Mouse (Mus musculus) left cerebral cortex, postnatal 25 days (tissue): ENCODE results near the gene B4galt2. TPM values are rescaled to one million over a fixed set of nuclear protein-coding genes. Genes with fewer than 3 reads are reported as not detected.

Source experiments
- DNase-seq, 2 experiments: peaks; one replicate each; pipeline ENCODE4 v3.0.0; 2022; ENCODE audit warnings: low spot score in 2 of 2, mixed read lengths in 1 of 2
- intact Hi-C: fragments of 180-260 bp; cut with DNase I; formaldehyde crosslinking; loops from one replicate; pipeline ENCODE4 v1.15.1; 2025
- total RNA-seq, 2 experiments: library from RNA; stranded (reverse); gene quantifications; 2 replicates each; pipeline ENCODE4 v1.2.3; 2021

Gene B4galt2
- 100 to 1,000 TPM; 107 to 116 TPM for total RNA-seq

DNA sequence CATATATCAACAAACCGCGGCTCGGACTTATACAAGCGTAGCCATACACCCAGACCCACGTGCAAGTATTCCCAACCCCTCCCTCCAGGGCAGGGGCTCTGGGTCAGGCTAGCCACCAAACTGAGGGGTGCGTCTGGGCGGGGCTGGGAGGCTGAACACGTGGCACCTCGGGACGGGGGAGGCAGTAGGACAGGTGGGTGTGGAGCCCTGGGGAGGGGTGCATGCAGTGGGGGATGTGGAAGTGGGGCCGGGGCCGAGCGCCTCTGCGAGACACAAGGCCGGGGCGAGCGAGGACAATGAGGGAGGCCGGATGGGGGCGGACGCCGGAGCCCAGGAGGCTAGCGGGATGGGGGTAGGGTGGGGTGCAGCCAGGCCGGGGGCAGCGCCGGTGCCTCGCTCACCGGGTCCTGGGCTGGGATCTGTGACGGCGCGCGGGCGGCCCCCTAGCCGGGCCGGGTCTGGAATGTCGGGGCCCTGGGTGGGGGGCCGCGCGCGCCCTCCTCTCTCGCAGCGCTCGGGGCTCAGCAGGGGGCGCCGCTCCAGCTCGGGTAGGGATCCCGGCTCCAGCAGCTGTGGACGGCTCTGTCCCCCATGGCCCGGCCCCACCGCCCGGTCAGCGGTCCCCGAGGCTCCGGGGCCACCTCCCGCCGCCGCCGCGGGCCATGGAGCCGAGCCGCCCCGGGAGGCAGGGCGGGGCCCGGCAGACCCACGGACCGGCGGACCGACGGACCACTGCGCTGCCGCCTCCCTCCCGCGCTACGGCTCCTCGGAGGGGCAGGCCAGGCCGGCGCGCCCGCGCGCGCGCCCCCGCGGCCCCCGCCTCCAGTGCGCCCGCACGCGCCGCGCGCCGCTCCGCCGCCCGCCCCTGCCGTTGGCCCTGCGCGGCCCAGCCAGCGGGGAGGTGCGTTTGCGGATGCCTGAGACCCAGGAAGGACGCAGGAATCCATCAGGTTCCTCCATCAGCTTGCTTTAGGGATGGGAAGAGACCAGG is at the start of gene B4galt2:
B4galt2 (minus strand) TSS at position 787 of the 991 bp plus-strand sequence.
- DNase-seq = peak; percentile 62 to 81
- intact Hi-C loops = no loop called here

GRCm38 (mm10) chr4:117929391-117929881 is 46.1 kb upstream of the B4galt2 start, which contains the start of gene Artn:
TSS of gene Artn (minus strand) at chr4:117929763.
- intact Hi-C loops = loop anchor here (5.0 kb wide), 5 partner anchors 102 to 363 kb away; partner anchors contain the start of genes Ptprf and St3gal3
- DNase-seq = no peak

- peak in 1 of 2 experiments; percentile 59 for DNase-seq
Observed at GRCm38 (mm10) chr4:117928699-117929241, 45.5 kb upstream of the B4galt2 start.

DNA sequence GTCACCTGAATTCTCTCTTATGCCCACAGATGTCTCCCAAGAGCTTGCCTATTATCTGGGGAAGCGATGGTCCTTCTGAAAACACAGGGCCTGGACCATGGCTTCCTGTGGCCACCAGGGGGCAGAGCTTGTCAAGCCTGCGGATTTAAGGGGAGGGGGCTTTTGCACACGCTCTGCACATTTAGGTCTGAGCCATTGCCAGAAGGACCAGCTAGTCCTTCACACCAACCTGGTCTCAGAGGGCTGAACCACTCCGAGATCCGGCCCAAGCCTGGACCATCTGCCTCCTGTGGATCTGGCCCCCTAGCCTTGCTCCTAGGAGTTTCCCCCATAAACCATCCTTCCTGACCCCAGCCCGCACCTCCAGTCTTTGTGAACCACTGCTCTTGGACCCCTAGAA is 44.9 kb upstream of the B4galt2 start:
- intact Hi-C loops = loop anchor here (1.0 to 5.0 kb wide), 6 partner anchors 101 to 364 kb away; partner anchors contain the start of genes Ptprf and St3gal3
- peak in 1 of 2 experiments; percentile 28 for DNase-seq

More at GRCm38 (mm10) chr4:117928699-117929241, 45.5 kb upstream of the B4galt2 start:
- intact Hi-C loops = loop anchor here (1.0 to 5.0 kb wide), 6 partner anchors 101 to 364 kb away; partner anchors contain the start of genes Ptprf and St3gal3

- intact Hi-C loops = loop anchor here (5.0 kb wide), 5 partner anchors 100 to 365 kb away; partner anchors contain the start of genes Ptprf and St3gal3
- peak; percentile 61 to 74 for DNase-seq
Observed at GRCm38 (mm10) chr4:117926545-117927482, 43.5 kb upstream of the B4galt2 start.

DNA sequence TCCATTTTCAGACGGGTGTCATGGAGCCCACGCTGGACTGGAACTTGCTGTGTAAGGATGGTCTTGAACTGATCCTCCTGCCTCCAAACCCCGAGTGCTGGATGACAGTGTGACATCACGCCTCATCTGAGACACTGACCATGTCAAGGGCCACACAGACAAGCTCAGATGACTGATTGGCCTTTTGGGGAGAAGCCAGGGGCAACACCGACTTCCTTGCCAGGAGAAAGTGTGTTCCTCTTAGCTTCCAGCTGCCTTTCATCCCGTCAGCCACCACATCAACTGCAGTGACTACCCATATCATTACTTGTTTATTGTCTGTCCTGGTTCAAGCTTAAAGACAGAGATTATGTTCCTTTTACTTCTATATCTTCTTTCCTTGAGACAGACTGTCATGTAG is 41.6 kb upstream of the B4galt2 start:
- DNase-seq = no peak
- intact Hi-C loops = loop anchor here (5.0 kb wide), 5 partner anchors 98 to 367 kb away; partner anchors contain the start of genes Ptprf and St3gal3

- intact Hi-C loops = no loop called here
- DNase-seq = no peak
Observed at GRCm38 (mm10) chr4:117923450-117923849, 40.2 kb upstream of the B4galt2 start.

- no peak for DNase-seq
- intact Hi-C loops = no loop called here
Observed at GRCm38 (mm10) chr4:117921358-117921757, 38.1 kb upstream of the B4galt2 start.

- intact Hi-C loops = no loop called here
- no peak for DNase-seq
Observed at GRCm38 (mm10) chr4:117918762-117919161, 35.5 kb upstream of the B4galt2 start.

DNA sequence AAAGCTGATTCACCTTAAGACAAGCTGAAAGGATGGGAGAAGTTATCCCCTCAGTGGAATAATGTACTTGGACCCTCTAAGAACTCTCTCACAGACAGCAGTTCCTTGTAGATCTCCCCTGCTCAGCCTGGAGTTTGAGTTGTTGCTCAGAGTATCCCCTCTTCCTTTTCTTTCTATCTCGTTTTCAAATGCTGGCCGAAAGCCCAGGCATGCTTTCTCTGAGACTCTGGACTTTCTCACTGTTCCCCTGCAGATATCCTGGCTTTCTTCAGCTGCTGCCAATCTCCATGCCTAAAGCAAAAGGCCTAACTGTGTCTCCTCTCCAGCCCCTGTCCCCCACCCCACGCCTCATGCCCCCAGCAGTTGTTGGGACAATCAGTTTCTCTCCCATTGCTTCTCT is 35.0 kb upstream of the B4galt2 start:
- intact Hi-C loops = no loop called here
- DNase-seq = no peak

DNA sequence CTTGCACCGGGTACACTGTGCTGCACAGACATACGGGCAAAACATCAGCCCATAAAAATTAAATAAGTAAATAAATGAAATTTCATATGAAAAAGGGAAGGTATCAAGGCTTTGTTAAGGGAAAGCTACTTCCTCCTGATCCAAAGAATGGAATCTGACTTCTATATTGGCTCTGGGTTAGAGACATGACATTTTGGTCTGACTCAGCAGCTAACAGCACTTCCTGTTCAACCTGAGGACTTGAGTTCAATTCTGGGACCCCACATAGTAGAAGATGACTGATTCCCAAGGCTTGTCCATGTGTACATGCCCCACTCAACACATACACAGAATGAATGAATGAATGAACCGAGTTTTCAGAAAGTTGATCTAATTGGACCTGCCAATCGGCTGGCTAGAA is 34.6 kb upstream of the B4galt2 start:
- DNase-seq = no peak
- intact Hi-C loops = no loop called here

- no peak for DNase-seq
- intact Hi-C loops = no loop called here
Observed at GRCm38 (mm10) chr4:117917402-117917801, 34.1 kb upstream of the B4galt2 start.

DNA sequence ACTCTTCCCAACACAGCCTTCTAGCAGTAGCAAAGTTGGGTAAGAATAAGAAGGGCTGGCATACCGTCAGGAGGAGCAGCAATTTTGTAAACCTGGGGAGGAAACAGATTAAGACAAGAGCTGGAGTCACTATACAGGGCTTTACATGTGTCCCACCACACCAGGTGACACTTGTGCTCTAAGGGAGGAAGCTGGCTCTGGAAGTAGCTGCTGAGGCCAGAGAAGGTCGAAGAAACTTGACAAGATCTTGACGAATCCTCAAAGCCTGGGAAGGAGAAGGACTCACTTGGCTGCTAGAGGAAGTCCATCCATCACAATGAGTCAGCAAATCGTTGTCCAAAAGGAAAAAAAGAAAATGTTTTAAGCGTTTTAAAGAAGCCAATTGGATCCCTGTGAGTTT is 33.1 kb upstream of the B4galt2 start:
- intact Hi-C loops = no loop called here
- no peak for DNase-seq

DNA sequence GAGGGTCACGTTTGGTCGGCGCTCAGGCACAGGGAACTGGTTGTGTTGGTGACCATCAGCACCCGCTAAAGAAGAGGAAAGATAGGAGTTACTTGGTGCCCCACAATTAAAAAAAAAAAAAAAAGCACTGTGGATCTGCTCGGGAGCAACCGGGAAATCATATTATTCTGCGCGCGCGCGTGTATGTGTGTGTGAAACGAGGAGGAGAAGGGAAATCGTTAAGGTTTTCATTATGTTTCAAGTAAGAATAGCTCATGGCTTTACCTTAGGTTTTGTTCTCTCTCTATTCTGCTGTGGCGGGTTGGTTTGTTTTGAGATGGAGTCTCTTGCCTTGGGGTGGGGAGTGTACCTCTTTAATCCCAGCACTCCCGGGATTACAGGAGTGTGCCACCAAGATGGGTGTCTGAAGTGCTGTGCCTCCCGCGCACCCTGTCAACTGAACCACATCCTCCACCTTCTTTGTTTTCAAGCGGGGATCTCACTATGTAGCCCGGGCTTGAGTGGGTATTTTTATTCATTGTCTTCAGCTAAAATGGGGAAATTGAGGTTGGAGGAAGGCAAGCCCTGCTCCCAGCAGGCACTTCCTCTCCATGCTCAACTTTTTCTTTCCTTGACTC is 32.3 kb upstream of the B4galt2 start:
- DNase-seq = peak in 1 of 2 experiments; percentile 60
- intact Hi-C loops = loop anchor here (2.0 kb wide), 1 partner anchor 23 kb away; the partner anchor contains the start of gene Dph2

GRCm38 (mm10) chr4:117914591-117915442 is 31.5 kb upstream of the B4galt2 start, which contains the start of gene Ipo13:
TSS of gene Ipo13 (minus strand) at chr4:117914999.
- intact Hi-C loops = loop anchor here (2.0 kb wide), 1 partner anchor 22 kb away; the partner anchor contains the start of gene Dph2

DNA sequence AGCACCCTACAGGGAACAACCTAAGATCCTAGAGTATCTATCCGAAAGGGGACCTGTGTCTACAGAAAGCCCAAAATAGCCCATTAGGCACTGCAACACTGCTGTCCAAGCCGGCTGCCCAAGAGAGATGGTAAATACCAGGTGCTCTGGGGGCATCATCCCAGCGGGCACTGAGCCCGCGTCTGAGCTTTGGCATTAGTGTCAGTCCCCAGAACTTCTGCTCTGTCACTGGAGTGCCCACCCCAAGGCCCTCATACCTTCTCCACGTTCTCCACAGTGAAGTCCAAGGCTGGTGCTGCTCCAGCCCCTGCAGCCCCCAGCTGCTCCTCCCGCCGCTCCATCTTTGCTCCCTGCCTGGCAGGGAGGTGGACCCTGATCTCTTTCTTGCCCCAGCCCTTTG is 30.7 kb upstream of the B4galt2 start:
- no peak for DNase-seq
- intact Hi-C loops = loop anchor here (2.0 kb wide), 1 partner anchor 21 kb away; the partner anchor contains the start of gene Dph2

More at GRCm38 (mm10) chr4:117914591-117915442, 31.5 kb upstream of the B4galt2 start, which contains the start of gene Ipo13:
- peak; percentile 94 to 95 for DNase-seq

DNA sequence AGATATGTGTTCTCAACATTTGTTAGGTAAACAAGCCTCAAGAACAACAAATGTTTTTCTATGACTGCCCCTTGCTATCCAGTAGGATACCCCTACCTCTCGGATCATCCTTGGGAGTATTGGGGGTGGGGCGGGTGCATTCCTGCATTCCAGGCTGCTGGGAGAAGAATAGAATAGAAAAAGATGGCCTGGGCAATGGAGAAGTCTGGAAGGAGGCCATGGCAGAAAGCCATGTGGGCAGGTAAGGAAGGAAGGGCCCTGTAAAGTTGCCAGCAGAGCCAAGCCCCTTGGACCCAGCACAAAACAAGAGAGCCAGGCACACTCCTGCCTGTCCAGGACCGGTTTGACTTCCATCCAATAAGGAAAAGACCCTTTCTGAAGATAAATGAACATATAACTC is 30.1 kb upstream of the B4galt2 start:
- no peak for DNase-seq
- intact Hi-C loops = no loop called here
